Mouse (Mus musculus) liver, adult (tissue): Measurements from ENCODE around the gene Fads2.

Experiments
- GATA4 ChIP-seq: IDR thresholded peaks from 2 replicates; pipeline ENCODE4 v1.6.1; 2014; ENCODE audit warnings: mild to moderate bottlenecking, low read length; ENCODE audit not compliant: insufficient replicate concordance

The Fads2 gene

GRCm38 (mm10) chr19:10101341-10102053 is at the start of gene Fads2:
Fads2 (minus strand) TSS chr19:10101746.
- no peak; the same call in 1 of the 2 replicates for TF ChIP-seq GATA4

DNA sequence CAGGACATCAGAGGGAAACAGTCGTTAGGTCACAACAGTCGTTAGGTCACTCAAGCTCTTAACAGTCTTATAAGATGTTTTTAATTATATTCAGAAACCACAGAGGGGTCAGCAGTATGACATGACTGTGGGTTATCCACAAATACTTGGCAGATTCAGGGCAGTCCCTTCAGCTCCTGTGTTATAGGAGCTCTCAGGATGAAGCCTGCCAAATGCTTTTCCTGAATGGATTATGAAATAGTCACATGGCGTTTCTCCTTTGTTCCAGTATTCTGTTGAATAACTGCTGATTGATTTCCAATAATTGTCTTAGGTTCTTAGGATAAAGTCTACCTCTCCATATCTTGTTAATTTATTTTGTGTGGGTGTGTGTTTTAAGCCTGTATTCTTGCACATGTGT is 47.6 kb upstream of the Fads2 start:
- no peak for TF ChIP-seq GATA4

- TF ChIP-seq GATA4: no peak
Measured at GRCm38 (mm10) chr19:10148555-10148954, 47.0 kb upstream of the Fads2 start.

DNA sequence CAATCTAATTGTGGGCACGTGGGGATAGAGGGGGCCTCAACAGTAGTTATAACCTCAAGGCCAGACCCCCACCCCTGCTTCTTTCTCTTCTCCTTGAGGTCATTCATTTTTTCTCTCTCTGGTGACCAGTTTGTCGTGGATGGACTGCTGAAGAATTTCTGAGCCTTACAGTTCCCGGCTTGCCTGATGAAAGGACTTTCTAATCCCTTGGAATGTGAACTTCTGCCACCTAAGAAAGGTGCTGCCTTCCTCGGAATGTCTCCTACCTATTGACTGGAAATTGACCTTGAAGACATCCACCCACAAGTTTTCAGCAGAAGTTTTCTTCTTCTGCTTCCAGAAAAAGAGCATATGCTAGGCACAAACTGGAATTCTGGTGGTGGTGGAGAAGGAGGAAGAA is 42.9 kb upstream of the Fads2 start:
- TF ChIP-seq GATA4: no peak

GRCm38 (mm10) chr19:10143667-10144066 is 42.1 kb upstream of the Fads2 start:
- TF ChIP-seq GATA4: no peak

GRCm38 (mm10) chr19:10139736-10140135 is 38.2 kb upstream of the Fads2 start:
- TF ChIP-seq GATA4: no peak

DNA sequence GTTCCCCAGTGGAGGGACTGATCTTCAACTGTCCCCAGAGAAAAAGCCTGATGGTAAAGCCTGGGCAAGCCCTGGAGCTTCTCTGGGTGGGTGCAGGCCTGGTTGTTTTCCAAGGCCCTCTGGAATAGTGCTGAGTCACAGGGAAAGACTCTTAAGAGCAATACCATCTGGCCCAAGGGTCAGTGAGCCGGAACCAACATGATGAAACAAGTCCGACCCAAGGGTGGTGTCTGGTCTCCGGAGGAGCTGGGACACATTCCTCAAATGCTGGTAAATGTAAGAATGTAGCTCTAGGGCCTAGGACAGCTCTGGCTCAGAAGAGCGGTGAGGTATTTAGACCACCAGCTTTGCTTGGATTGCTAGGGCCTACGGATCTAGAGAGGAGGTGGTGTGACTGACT is 35.9 kb upstream of the Fads2 start:
- TF ChIP-seq GATA4: no peak

- TF ChIP-seq GATA4: no peak
Measured at GRCm38 (mm10) chr19:10134692-10135091, 33.1 kb upstream of the Fads2 start.

DNA sequence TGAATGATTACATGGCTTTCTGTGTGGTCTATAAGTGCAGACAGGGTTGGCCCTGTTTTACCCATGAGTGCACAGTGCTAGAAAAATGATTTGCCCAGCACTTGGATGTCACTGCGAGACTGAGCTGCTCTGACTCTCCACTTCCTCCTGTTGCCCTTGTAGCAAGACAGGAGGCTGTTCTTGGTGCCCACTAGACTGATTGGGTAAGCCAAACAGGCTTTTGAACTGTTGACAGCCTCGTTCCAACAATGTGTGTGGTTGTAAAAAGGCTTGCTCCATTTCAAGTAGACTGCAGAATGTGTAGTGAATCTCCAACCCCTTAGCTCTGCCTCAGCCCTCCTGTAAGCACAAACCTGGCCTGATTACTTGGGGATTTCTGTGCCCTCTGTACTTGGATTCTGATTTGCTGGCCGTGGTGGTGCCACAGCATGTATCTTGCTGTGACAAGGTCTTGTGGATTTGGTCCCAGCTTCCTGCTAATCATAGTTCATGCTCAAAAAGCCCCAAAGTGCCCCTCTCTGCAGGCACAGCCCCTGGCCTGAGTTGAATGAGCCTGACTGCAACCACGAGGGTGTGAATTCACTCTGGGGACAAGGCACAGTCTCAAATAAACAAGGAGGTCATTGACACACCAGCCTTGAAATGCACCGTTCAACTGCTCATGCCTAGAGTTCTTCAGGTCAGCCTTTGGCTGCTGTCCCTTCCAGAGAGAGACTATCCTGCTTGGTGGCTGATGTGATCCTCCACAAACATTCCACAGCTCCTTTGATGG is 25.1 kb upstream of the Fads2 start:
- TF ChIP-seq GATA4: no peak

DNA sequence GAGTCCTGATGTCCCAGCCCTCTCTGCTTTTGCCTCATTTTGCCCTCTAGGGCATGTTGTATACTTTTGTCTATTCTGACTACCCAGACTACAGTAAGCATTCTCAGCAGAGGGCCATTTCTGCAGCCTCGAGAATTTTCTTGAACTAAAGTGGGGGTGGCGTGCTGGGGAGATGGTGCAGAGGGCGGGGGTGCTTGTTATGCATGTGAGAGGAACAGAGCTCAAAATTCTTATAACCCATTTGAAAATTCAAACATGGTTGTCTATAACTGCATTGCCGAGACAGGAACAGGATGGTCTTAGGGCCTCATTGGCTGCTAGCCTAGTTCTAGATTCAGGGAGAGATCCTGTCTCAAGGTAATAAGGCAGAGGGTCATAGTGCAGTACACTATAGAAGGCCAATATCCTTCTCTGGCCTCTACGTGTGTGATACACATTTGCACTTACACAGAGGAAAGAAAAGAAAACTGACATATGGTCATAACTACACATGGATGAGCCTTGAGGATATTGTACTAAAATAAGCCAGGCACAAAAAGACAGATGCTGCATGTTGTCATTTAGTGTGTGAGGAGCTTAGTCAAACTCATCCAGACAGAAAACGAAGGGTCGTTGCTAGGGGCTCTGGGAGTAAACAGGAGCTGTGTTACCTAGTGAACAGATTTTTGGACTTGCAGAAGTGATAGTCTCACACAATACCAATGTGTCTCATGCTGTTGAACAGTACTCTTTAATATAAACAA is 22.5 kb upstream of the Fads2 start:
- TF ChIP-seq GATA4: no peak

- TF ChIP-seq GATA4: no peak
Measured at GRCm38 (mm10) chr19:10122021-10122631, 20.6 kb upstream of the Fads2 start.

DNA sequence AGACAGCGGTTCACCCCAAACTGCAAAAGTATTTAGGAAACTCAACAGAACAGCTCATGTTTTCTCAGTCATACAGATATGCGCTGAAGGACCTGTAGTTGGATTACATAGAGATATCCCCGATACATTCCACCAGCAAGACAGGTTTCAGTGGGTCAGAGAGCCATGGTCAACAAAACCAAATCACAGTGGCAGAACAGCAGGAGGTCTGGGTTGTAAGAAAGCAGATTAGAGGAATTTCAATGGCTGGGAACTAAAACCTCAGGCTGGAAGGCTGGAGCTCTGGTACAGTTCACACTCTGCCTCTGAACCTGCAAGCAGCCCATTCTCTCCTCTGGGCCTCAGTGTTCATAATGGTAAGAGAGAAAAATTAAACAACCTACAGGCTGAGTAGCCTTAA is 15.1 kb upstream of the Fads2 start:
- no peak for TF ChIP-seq GATA4

- TF ChIP-seq GATA4: no peak
Measured at GRCm38 (mm10) chr19:10115373-10116158, 14.0 kb upstream of the Fads2 start.

GRCm38 (mm10) chr19:10112956-10113355 is 11.4 kb upstream of the Fads2 start:
- no peak for TF ChIP-seq GATA4

DNA sequence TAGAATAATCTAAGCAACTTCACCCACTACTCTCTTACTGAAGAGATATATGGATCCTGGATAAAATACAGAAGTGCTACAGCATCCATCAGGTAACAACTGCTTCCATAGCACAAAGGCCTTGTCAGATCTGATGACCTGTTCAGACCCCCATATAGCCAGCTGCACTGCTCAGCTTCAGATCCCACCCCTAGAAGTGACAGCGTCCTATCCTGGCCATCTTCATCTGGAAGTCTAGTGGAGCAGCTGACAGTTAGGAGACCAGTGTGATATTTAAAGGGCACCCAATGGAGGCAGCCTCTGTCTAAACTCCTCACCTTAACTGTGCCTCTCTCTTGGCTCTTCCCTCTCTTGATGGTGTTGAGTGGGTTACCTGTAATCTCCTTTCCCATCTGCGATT is 7.1 kb upstream of the Fads2 start:
- TF ChIP-seq GATA4: no peak

DNA sequence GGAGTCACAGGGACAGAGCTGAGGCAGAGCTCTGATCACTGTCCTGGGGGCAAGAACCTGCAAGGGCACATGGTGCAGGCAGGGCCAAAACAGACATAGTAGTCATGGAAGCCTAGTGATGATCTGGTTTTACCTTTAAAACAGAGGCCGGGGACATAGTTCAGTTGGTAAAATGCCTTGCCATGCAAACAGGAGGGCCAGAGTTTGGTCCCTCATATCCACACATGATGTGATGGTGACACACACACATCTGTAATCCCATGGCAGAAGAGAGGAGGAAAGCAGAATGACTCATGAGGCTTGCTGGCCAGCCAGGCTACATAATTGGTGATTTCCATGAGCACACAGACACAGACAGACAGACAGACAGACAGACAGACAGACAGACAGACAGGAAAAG is 6.6 kb upstream of the Fads2 start:
- no peak for TF ChIP-seq GATA4
